Mouse (Mus musculus) common myeloid progenitor, adult 5-6 weeks (primary cell): ENCODE results near the gene Cdx2. TPM values are rescaled to one million over a fixed set of nuclear protein-coding genes. Genes with fewer than 3 reads are reported as not detected.

Experiments used
- ATAC-seq: replicated peaks from 2 replicates; pipeline ENCODE4 v1.8.0; 2016; ENCODE audit warnings: low read depth, mild to moderate bottlenecking, moderate TSS enrichment, inconsistent platforms; ENCODE audit not compliant: poor library complexity, severe bottlenecking
- total RNA-seq: library from RNA; stranded (forward); fragments of 200-1000, 187-1606 nt; gene quantifications from 2 replicates; pipeline ENCODE4 v1.2.3, GENCODE M21; 2017

The Cdx2 gene
- total RNA-seq, 1 experiment from 2014 or later, result not detected

DNA sequence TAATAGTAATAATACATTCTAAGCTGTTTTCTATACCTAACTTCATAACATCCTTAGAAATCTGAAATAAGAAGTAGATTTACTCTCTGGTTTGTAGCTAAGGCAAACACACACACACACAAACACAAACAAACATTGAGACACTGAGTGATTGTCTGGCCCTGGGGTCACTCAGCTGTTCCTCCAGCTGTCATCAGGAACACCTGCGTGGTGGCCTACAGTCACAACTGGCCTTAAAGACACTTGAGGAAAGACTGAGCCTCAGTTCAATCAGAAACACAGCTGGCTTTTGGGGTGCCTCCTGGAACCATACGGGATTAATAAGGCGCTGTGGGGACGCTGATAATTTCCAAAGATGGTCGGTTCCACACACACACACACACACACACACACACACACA is 9.8 kb downstream of the Cdx2 start:
- ATAC-seq, result no peak

DNA sequence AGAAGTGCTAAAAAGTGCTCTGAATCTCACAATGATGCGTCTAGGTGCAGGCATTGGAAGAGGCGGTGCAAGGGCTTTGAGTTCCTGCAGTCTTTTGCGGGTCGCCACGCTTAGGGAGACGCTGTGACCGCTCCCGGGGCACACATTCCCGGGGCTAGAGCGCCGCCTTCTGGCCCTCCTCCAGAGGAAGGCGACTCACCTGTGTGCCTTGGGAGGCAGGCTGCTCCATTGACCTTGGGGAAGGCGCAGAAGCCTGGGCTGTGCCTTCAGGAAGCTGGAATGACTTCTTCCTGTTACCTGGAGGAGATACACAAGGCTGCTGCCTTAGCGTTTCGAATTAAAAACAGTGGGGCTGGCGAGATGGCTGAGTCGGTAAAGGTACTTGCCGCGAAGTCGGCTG is 12.9 kb downstream of the Cdx2 start:
- ATAC-seq, result 0 out of 2 replicates have a peak, but pooled peaks have one; percentile 26

DNA sequence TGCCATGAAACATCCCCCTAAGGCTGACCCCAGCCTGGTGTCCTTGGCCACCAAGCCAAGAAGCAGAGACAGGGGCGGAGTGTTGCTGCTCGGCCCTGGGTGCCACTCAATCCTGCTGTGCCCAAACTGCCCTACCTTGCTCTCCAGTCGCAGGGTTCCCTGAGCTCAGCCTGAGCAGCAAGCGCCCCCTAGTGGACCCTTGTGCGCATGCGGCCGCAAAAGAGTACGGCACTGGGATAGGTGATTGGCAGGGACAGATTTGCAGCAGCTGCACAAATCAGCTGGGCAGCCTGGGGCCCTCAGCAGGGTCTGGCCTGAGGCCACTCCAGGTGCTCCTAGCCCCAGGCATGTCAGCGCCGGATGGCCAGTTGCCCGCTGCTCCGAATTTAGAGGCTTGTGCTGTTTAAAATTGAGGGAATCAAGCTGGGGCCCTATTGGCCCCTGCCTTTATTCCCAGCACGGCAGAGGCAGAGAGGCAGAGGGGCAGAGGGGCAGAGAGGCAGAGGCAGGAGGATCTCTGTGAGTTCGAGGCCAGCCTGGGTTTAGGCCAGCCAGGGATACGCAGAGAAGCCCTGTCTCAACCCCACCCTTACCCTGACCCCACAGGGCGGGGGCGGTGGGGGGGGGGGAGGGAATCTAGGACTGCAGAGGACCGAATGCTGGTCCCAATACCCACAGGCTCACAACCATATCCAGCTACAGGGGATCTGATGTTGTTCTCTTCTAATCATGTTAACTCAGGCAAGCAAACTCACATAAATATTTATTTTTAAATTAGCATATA is 13.8 kb downstream of the Cdx2 start:
- peak; percentile 94 for ATAC-seq

DNA sequence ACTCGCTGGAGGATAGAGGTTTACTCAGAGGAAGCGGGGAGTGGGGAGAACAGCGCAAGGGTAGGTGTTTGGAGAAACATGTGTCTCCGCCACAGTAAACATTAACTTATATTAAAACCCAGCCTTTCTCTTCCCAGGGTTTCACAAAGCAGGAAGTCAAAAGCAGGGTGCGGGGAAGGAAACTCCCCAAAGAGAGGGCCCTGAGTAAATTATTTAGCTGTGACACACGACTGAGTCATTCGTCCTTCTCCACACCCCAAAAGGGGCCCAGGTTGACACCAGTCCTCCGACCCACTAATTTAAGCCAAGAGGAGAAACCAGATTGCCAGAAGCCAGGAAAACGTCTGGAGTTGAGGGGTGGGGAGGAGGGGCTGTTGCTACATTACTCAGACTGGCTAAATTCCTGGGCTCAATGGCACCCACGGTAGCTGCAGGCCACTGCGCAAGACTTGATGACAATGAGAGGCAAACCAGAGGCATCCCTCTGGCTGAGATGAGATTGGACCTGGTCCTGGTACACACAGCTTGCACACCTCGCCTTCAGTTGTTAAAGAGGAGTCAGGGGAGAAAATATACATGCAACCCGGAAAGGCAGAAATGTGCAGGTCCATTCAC is 14.5 kb downstream of the Cdx2 start:
- no peak for ATAC-seq

DNA sequence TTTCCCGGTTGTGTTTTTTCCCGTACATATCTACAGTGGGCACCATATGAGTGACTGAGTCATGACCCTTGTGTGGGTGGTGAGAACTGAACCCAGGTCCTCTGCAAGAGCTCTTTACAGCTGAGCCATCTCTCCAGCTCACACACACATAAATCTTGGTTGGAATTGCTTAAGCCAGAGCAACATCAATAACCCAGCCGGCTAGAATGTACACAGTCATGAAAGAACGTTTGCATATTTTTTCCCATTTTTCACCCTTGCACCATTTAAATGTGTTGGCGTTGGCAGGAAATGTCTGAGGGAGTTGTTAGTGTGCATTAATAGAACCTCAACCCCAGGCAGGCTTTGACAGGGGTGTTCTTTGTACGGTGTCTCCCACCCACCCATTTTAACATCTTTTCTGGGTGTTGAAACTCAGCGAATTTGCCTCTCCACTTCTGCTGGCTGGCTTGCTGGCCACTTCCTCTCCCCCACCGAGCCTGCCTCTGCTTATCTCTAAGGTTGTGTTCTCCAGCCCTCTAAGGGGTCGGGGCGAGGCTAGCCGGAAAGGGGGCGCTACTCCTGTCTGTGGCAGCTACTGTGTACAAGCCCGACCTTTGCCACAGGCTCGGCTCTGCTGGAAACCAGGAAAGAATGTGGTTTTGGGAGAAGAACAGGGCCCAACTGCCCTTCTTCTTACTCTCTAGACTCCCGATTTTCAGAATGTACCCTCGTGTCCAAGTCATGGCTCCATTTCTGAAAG is 15.1 kb downstream of the Cdx2 start:
- peak; percentile 61 for ATAC-seq

DNA sequence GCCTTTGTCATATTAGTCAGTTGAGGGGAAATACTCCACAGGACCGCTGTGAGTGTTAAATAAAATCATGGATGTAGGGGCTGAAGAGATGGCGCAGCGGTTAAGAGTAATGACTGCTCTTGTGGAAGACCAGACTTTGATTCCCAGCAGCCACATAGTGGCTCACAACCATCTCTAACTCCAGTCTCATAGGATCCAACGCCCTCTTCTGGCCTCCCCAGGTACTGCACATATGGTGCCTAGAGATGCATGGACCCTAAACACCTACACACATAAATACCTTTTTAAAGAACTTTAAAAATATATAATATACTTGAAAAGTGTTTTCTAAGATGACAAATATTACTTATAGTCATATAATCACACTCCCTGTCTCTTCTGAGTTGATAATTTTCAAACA is 22.7 kb downstream of the Cdx2 start:
- ATAC-seq, result no peak

DNA sequence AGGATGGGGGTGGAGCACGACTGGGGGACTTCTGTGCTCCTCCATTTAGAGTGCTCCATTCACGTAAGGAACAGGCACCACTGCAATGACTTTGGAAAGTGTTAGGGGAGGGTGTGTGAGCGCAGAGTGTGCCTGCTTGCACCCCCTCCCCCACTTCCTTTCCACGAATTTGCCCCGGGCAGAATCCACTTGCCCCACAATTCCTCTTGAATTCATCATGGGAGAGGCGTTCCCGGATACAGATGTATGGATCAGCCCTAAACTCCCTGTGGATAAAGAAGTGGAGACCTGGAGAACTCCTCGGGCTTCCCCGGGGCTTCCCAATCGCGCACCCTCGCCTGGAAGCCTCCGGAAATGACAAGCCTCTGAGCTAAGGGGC is 29.5 kb downstream of the Cdx2 start:
- ATAC-seq, result no peak

DNA sequence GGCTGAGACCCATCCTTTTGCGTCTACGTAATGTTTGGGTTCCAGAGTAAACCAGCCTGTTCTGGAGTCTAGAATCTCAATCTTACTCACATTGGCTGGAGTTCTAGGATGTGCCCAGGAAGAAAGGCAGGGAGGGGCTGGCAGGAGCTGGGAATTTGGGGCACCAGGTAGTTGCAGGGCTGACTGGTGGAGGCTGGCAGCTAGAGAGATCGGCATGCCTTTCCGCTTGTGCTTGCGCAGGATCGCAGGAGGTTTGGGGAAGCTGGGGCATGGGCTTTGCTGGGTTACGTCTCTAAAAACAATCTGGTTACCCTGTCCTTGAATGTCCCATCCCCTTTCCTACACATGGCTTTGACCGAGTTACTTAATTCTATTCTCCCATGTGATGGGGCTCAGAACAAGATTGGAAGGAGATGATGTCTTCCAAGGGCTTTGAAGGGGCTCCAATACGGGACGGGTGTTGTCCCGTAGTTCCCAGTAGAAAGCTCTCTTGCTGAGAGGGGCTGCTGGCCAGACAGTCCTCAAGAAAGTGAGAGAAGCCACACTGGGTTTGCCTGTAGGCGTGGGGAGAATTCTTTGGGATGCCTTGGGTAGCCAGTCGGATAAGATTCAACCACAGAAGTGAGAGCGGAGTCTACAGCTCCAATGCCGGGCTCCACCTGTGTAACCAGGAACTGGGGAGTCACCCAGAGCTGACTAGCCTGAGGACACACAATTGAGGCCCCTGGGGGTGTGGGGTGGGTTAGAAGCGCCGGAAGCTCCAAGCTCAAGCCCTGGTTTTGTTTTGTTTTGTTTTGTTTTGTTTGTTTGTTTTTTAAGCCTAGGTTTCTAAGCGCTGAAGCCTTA is 30.1 kb downstream of the Cdx2 start:
- no peak for ATAC-seq

DNA sequence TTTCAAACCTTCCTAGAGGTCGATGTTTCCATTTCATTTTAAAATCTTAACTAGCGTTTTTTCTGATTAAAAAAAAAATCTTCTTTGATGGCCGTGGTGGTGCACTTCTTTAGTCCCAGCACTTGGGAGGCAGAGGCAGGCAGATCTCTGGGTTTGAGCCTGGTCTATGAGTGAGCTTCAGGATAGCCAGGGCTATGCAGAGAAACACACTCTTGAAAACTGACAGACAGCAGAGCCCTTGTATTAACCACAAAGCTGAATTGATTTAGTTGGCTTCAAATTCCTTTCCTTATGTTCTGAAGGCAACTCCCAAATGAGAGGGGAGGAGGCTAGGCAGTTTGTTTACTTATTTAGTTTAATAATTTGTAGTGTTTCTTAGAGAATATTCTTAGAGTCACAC is 31.3 kb downstream of the Cdx2 start:
- no peak for ATAC-seq

DNA sequence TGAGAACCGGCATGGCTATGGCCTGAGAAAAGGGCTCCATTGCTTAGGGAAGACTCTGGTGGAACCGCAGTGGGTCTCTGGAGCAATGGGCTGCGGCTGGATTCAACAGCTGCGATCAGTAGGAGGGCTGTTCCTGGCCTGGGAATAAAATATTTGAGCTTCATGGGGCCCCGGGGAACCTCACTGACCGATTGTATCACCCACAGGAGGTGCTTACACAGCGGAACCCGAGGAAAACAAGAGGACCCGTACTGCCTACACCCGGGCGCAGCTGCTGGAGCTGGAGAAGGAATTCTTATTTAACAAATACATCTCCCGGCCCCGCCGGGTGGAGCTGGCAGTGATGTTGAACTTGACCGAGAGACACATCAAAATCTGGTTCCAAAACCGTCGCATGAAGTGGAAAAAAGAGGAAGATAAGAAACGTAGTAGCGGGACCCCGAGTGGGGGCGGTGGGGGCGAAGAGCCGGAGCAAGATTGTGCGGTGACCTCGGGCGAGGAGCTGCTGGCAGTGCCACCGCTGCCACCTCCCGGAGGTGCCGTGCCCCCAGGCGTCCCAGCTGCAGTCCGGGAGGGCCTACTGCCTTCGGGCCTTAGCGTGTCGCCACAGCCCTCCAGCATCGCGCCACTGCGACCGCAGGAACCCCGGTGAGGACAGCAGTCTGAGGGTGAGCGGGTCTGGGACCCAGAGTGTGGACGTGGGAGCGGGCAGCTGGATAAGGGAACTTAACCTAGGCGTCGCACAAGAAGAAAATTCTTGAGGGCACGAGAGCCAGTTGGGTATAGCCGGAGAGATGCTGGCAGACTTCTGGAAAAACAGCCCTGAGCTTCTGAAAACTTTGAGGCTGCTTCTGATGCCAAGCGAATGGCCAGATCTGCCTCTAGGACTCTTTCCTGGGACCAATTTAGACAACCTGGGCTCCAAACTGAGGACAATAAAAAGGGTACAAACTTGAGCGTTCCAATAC is 32.6 kb downstream of the Cdx2 start:
- ATAC-seq, result peak; percentile 57

DNA sequence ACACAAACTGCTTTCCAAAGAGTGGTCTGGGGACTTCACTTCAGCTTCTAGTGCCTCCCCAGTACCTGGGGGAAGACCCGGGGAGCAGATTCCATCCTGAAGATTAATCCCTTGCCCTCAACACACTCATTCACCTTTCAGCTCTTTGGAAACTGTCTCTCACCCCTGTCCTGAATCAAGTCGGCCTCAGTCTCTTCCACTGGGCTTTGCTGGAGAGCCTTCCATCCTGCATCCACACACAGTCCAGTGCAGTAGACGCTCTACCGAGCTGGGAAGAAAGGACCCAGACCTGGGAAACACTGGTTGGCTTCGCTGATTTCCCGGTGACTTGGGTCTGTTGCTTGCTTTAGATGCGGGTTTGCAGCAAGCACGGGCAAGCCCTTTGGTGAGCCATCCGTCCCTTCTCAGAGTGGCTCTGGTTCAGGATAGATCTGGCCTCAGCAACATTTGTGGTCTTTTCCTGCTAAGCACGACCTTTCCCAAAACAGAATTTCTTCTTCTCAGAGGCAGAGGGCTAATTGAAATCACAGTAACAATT is 34.2 kb downstream of the Cdx2 start:
- no peak for ATAC-seq

DNA sequence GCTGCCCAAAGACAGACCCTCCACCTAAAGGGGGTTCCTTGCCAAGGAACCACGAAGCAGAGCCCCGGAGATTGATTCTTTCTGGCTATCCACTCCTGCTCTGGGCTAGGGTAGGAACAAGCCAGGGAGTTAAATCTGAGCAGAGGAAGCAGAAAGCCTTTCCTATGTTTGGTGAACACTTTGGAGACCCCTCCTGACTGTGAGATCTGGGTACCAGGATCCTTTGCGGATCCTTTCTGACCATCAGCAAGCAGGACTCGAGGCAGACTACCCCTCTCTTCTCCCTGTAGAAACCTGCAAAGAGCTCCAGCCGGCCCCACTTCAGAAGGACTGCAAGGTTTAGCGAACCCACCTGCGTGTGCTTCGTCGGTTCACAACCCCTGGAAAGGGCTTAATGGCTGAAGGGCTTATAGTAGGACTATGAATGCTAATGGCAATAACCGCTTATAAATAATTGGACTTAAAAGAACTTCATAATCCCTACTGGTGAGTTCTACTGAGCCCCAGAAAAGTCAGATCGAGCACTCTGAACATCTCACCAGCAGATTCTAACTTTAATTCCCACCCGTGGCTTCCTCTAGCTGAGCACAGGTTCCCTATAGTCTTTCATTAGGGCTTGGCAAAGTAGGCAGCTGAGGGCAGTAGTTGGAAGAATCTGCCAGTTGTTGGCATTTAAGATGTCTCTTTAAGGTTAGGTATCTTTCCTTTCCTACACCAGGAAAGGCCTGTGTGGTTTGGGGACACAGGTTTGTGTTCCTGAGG is 34.8 kb downstream of the Cdx2 start:
- no peak for ATAC-seq

DNA sequence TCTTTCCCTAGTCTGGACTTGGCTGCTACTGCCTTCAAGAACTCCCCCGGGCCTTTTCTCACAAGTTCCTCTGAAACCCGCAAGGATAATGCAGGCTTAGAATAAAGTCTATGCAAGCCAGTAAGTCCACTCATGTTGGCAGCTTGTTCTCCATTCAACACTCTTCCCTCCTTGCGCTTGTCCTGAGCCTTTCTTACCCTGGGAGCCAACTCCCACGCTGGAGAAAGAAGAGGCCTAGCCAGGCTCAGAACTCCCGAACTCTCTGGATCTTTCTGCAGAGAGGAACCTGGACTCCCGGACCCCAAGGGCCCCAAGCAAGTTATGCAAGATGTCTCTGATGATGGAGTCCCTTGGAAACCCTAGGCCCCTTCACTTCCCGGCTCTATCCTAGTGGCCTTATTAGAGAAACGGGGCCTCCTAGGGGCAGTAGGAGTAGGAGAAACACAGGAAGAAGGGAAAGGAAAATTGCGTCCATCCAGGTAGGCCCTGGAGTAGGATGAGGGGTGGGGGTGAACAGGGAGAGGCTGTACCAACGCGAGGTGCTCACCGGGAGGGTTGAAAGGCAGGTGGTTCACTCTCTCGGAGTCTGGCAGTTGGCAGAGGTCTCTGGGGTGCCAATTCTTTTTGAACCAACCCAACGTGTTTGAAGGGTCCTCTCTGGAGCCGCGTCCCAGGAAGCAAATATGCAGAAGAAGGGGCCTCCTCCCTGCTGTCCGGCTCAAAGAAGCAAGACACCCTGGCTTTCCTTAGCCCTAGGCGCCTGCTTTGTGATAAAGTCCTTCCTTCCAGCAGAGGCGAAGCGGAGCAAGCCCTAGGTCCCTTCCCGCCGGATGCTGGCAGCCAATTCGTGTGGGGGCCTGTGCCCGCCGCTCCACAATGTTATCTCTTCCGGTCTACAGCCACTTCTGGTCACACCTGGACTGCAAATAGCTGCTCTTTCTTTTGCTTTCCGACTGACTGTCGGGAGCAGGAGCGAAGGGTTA is 36.1 kb downstream of the Cdx2 start:
- no peak for ATAC-seq

DNA sequence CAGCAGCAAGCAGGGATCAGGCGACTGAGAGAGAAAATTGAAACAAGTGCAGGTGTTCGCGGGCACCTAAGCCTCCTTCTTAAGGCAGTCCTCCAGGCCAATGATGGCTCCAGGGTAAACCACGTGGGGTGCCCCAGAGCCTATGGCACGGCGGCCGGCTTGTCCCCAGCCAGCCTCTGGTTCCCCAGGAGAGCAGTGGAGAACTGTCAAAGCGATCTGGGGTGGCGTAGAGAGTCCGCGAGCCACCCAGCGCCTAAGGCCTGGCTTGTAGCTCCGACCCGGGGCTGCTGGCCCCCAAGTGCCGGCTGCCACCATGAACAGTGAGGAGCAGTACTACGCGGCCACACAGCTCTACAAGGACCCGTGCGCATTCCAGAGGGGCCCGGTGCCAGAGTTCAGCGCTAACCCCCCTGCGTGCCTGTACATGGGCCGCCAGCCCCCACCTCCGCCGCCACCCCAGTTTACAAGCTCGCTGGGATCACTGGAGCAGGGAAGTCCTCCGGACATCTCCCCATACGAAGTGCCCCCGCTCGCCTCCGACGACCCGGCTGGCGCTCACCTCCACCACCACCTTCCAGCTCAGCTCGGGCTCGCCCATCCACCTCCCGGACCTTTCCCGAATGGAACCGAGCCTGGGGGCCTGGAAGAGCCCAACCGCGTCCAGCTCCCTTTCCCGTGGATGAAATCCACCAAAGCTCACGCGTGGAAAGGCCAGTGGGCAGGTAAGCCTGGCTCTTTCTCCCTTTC is 37.0 kb downstream of the Cdx2 start, which contains the start of gene Pdx1:
Gene Pdx1, plus strand, starts transcription at position 34 of the 747 bp plus-strand sequence.
- ATAC-seq, result peak; percentile 45

DNA sequence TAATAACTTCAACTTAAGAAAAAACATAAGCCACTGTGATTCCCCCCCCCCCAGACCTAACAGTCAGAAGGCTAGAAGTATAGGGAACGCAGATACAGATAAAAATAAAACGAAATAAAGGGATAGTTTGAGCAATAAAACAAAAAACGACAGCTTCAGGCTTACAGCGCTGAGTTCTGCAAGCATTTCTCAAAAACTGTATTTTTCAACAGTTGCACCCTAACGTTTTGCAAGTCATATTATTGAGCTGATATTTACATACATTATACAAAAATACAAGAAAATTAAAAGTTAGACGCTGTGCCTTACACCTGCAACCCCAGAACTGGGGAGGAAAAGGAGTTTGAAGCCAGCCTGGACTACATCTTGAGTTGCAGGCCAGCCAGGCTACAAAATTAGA is 37.7 kb downstream of the Cdx2 start:
- no peak for ATAC-seq

DNA sequence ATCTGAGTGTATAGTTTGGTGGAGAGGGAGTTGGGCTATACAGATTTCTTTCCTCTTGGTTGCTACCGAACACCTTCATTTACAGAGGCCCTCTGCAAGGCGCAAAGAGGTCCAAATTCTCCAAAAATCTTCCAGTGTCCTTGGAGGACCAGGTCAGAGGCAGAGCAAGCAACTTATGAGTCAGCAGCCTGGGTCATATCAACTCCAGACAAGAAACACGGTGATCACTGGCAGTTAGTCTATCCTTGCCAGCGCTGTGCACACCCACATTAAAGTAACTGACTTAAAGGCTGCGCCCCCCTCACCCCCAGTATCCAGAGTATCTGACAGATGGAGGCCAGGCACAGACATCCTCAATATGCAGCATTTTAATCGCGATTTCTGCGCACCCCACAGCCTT is 38.3 kb downstream of the Cdx2 start:
- no peak for ATAC-seq
